Mouse (Mus musculus) adipocyte (in vitro differentiated cells): Measurements from ENCODE around the gene Cilp.

Source experiments
- DNase-seq: peaks from one replicate; pipeline ENCODE4 v3.0.0-alpha.2; 2016; ENCODE audit warnings: low spot score

The Cilp gene

GRCm38 (mm10) chr9:65293580-65293972 is 28.6 kb downstream of the Cilp start:
- DNase-seq = no peak

DNA sequence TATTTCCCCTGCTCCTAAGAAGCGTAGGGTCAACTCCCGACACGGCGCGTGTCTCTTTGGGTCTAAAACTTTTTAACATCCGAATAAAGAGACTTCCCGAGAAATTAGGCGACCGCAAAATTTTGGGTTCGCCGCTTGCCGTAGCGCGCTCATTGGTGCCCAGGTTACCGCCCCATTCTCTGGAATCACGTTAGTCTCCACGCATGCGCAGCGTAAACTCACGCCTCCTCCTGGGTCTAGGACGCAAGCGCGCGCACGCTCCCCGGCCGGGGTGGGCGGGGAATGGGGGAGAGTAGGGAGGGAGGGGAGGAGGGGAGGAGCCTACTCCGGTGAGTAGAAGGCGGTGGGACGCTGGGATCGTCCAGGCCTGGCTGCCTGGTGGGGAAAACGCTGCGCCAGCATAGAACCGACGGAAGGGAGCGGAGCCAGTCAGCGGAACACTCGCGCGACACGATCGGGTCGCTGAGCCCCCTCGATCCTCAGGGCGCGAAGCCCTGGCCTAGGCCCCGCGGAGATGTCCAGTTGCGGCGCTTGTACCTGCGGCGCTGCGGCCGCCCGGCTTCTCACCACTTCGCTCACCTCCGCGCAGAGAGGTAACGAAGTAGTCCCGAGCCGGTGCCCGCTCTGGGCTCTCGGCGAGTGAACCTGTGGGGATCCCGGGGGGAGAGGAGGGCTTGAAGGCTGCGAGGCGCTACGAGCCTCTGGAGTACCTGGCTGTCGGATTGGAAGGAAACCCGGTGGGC is 29.2 kb downstream of the Cilp start, which contains the start of gene Clpx:
Gene Clpx (plus strand): TSS at position 288 of the 743 bp plus-strand sequence.
- peak; percentile 99 for DNase-seq

DNA sequence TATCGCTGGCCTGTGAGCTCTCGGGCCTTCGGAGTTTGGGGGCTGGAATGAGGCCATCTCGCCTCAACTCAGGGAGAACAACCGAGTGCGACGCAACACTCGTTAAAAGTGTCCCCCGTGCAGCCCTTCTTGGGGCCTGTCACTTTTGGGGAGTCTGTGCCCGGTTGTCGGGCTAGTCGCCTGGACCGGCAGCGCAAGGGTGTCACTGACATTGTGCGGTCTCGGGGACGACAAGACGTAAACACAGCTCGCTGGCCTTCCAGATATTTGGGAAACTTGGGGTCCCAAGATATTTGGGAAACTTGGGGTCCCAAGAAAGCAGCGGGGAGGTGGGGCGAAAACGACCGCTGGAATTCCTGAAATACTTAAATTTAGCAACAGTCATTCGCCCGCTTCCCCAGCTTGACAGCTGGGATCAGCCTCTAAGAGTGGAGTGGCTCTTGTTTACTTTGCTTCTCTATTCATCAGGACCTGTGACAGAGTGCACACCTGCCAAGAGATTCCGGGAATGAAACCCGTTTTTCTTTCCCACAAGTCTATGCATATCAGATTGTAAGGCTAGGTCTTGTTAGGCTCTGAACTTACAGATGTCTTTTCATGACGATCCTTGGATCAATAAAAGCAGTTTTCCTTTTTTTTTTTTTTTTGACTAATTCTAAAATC is 29.9 kb downstream of the Cilp start:
- DNase-seq = peak; percentile 52

DNA sequence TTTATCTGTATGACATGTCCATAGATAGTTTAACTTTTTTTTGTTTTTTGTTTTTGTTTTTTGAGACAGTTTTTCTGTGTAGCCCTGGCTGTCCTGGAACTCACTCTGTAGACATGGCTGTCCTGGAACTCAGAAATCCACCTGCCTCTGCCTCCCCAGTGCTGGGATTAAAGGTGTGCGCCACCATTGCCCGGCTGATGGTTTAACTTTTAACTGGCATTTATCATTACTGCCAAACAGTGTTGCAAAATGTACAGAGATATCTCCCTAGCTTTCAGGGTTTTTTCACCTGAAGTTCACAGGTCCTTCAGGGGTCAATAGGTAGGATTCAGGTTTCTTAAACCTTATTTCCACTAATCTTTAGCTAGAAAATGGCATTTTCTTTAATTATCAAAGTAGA is 32.1 kb downstream of the Cilp start:
- DNase-seq = no peak

DNA sequence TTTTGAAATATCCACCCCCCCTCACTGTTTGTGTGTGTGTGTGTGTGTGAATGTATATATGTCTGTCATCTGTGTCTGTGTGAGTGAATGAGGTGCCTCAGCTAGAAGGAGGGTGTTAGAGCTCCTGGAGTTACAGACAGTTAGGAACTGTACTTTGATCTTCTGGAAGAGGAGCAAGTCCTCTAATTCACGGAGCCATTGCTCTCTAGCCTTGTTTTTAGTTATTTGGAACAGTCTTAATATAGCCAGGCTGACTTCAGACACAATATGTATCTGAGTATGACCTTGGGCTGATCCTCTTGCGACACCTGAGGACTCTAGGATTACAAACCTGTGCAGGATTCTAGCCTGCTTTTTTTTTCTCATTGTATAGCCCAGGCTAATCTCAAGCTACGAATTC is 33.8 kb downstream of the Cilp start:
- DNase-seq = no peak

DNA sequence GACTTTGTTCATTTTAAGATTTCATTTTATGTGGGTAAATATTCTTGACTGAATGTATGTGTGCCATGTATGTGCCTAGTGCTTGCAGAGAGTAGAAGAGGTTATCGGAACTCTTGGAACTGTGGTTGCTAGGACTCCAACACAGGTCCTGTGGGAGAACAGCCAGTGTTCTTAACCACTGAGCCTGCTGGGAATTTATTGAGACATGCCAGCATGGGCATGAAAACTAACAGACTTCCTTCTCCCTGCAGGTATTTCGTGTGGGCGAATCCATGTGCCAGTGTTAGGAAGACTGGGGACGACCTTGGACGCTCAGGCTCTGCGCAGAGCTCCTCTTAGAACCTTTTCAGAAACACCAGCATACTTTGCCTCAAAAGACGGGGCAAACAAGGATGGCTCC is 34.7 kb downstream of the Cilp start:
- DNase-seq = no peak

DNA sequence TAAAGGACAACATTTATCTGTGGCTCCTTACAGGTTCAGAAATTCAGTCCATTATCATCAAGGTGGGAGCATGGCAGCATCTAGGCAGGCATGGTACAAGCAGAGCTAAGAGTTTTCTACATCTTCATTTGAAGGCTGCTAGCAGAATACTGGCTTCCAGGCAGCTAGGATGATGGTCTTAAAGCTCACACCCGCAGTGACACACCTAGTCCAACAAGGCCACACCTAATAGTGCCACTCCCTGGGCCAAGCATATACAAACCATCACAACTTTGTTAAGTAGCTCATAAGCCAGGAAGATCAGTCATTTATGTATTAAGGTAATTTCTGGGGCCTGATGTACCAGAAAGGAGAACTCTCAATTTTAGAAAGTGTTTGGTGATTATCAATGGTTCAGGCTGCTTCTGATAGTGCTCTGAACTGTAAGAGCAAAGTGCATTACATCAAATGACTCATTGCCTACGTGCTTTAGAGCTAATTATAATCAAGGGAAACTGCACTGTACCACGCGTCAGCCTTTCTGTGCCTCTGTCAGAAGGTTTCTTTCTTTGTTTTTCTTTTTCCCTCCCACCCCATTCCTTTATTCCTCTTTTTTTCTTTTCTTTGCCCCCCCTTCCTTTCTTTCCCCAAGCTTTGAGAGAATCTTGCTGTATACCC is 37.5 kb downstream of the Cilp start:
- DNase-seq = no peak

- DNase-seq = peak; percentile 57
These were observed 38.6 kb downstream of the Cilp start for GRCm38 (mm10) chr9:65303586-65303985.

- peak; percentile 42 for DNase-seq
These were observed 39.3 kb downstream of the Cilp start for GRCm38 (mm10) chr9:65304300-65304699.

DNA sequence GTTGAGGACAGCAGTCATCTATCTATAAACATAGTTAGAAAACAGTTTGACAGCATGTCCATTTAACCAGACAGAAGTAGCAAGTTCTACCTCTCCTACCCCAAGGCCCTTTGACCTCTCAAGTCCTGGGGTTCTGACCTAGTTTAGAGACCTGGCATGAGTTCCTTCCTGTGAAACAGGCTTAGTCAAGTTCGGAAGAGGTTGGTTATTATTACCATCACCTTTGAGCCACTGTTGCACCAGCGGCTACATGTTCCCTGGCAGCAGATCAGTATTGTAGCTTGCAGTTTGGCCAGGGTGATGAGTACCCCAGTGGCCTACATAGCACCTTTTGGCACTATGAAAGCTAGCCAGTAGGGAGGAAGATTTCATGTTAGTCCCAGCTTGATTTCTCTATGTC is 41.7 kb downstream of the Cilp start:
- peak; percentile 68 for DNase-seq

- DNase-seq = no peak
These were observed 43.0 kb downstream of the Cilp start for GRCm38 (mm10) chr9:65308011-65308410.

DNA sequence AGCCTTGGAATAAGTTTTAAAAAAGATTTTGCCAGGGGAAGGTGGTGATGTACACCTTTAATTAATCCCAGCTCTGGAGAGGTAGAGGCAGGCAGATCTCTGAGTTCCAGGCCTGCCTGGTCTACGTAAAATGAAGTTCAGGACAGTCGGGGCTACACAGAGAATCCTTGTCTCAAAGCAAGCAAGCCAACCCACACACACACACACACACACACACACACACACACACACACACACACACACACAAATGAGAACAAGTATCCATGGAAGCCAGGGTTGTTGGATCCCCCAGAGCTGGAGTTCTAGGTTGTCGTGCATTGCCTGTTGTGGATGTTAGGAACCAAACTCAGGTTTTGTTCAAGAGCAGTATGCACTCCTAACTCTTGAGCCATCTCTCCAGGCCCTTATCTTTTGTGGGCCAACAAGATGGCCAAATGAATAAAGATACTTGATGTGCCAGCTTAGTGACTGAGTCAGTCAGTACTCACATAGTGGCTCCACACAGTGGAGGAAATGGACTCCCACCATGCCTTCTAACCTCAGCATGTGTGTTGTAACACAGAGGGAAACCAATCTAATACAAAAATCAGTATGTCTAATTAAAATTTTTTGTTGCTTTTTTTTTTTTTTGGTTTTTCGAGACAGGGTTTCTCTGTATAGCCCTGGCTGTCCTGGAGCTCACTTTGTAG is 47.8 kb downstream of the Cilp start:
- DNase-seq = no peak

DNA sequence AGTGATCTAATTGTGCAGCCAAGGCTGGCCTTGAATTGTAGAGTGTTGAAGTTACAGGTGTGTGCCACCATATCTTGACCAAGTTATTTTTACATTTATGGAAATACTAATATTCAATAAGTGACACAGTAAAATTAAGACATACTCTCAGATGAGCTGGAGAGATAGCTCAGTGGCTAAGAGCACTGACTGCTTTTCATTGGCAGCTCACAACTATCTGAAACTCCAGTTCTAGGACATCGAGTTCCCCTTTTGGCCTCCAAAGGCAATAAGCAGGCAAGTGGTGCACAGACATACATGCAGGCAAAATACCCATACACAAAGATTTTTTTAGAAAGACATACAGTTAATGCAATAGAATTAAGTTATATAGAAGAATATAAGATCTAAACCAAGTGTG is 48.9 kb downstream of the Cilp start:
- no peak for DNase-seq

- no peak for DNase-seq
These were observed 57.4 kb downstream of the Cilp start for GRCm38 (mm10) chr9:65322255-65322900.

GRCm38 (mm10) chr9:65325971-65326370 is 61.0 kb downstream of the Cilp start:
- DNase-seq = no peak

DNA sequence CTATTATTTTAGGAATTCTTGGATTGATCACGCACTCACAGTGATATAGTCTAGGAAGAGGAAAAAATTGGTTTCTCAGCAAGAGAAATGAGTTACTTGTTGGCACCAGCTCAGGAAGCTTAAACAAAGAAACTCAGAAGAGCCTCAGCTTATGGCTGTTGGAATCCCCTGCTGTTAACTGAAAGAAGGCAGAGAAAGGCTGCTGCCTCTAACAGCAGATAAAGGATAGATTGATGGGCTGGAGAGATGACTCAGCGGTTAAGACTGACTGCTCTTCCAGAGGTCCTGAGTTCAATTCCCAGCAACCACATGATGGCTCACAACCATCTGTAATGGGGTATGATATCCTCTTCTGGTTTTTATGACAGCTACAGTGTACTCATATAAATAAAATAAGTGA is 62.4 kb downstream of the Cilp start:
- no peak for DNase-seq
